Mouse (Mus musculus) kidney, adult 2 months (tissue): ENCODE data around the gene Il17rd.

Experiments used
- CTCF ChIP-seq: fragments of 200-500 bp; conservative IDR thresholded peaks from 2 replicates; pipeline ENCODE4 v1.5.1; 2011; ENCODE audit warnings: low read depth, mild to moderate bottlenecking, control low read depth, low read length, moderate library complexity, mixed read lengths; ENCODE audit not compliant: insufficient read depth, insufficient read length
- POLR2A ChIP-seq: fragments of 200-500 bp; IDR thresholded peaks from one replicate; pipeline ENCODE4 v1.6.1; 2011; ENCODE audit warnings: low read depth, low read length, control low read depth

DNA sequence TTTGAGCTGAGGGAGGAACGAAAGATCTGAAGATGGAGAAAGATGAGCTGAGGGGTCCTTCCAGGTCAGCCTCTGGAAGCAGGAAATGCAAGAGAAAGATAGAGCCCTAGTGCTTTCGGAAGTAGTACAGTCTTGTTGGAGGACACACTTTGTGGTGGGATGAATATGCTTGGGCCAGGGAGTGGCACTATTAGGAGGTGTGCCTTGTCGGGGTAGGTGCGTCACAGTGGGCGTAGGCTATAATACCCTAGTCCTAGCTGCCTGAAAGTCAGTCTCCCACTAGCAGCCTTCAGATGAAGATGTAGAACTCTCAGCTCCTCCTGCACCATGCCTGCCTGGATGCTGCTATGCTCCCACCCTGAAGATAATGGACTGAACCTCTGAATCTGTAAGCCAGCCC is 110.7 kb downstream of the Il17rd start:
- TF ChIP-seq POLR2A (no peak), CTCF (no peak)
